Comparison of ENCODE assay signal across 28 mouse cellular contexts in genomic region chr2:53713106-53713640, GRCm38 (mm10).
DNase-seq lines count a peak whose midpoint lies in the region; ATAC-seq lines count a peak whose summit lies in the region.
"Had no signal": no experiment of that assay in that cellular context is flagged by ENCODE, and none has a peak within 500 bp of the region (broad histone marks: within the 10 kb centered on the region; RNA-seq: fewer than 3 reads in every experiment).

No protein-coding gene starts in this region.

- H3K36me3 ChIP-seq in forebrain, embryonic 13.5 days (ENCODE audit: poor library complexity, severe bottlenecking) = no peaks in the 10 kb centered on the region
- no peaks in the 10 kb centered on the region for H3K36me3 ChIP-seq in forebrain, embryonic 11.5 days (ENCODE audit: control insufficient read depth, insufficient read depth, low read length)
- H3K36me3 ChIP-seq in forebrain, embryonic 16.5 days (ENCODE audit: control insufficient read depth, insufficient read depth) = no peaks in the 10 kb centered on the region
- H3K36me3 ChIP-seq: embryonic facial prominence, embryonic 12.5 days; embryonic facial prominence, embryonic 15.5 days; heart, embryonic 12.5 days; heart, embryonic 15.5 days; hindbrain, embryonic 10.5 days; hindbrain, embryonic 13.5 days; intestine, embryonic 15.5 days had no signal

- H3K27ac ChIP-seq in forebrain, embryonic 13.5 days = 0 out of 2 replicates have a peak overlapping the region, but pooled peaks have one; percentile 0
- no peak overlapping the region for H3K27ac ChIP-seq in forebrain, embryonic 11.5 days (ENCODE audit: low read depth, low read length)
- H3K27ac ChIP-seq in forebrain, embryonic 16.5 days (ENCODE audit: low read length) = 0 out of 2 replicates have a peak overlapping the region, but pooled peaks have one; percentile 58
- H3K27ac ChIP-seq: embryonic facial prominence, embryonic 12.5 days; embryonic facial prominence, embryonic 15.5 days; heart, embryonic 15.5 days; hindbrain, embryonic 10.5 days; hindbrain, embryonic 13.5 days; intestine, embryonic 15.5 days had no signal

- 79% methylated on average over 7 of the region's 7 CpGs for WGBS in forebrain, embryonic 13.5 days
- 91% methylated on average over 7 of the region's 7 CpGs for WGBS in forebrain, embryonic 11.5 days
- 61% methylated on average over 7 of the region's 7 CpGs for WGBS in forebrain, embryonic 16.5 days

- H3K4me3 ChIP-seq in forebrain, embryonic 13.5 days = no peak overlapping the region
- no peak overlapping the region for H3K4me3 ChIP-seq in forebrain, embryonic 11.5 days (ENCODE audit: low read depth, low read length)
- H3K4me3 ChIP-seq in forebrain, embryonic 16.5 days (replicated peaks; ENCODE audit: low read length) = no peak overlapping the region
- H3K4me3 ChIP-seq: embryonic facial prominence, embryonic 12.5 days; embryonic facial prominence, embryonic 15.5 days; heart, embryonic 12.5 days; heart, embryonic 15.5 days; hindbrain, embryonic 10.5 days; hindbrain, embryonic 13.5 days; intestine, embryonic 15.5 days had no signal

- no peaks in the 10 kb centered on the region for H3K4me1 ChIP-seq in forebrain, embryonic 13.5 days
- no peaks in the 10 kb centered on the region for H3K4me1 ChIP-seq in forebrain, embryonic 11.5 days (replicated peaks; ENCODE audit: control insufficient read depth, insufficient read depth, low read length)
- peaks cover 13% of the 10 kb centered on the region for H3K4me1 ChIP-seq in forebrain, embryonic 16.5 days (replicated peaks; ENCODE audit: control insufficient read depth, insufficient read depth, low read length)
- H3K4me1 ChIP-seq: embryonic facial prominence, embryonic 12.5 days; embryonic facial prominence, embryonic 15.5 days; heart, embryonic 12.5 days; heart, embryonic 15.5 days; hindbrain, embryonic 10.5 days; hindbrain, embryonic 13.5 days; intestine, embryonic 15.5 days had no signal

- H3K9me3 ChIP-seq in forebrain, embryonic 13.5 days (replicated peaks) = no peaks in the 10 kb centered on the region
- no peaks in the 10 kb centered on the region for H3K9me3 ChIP-seq in forebrain, embryonic 11.5 days (ENCODE audit: control insufficient read depth, low read length)
- no peaks in the 10 kb centered on the region for H3K9me3 ChIP-seq in forebrain, embryonic 16.5 days (ENCODE audit: control insufficient read depth, low read length)
- H3K9me3 ChIP-seq: embryonic facial prominence, embryonic 12.5 days; embryonic facial prominence, embryonic 15.5 days; heart, embryonic 12.5 days; heart, embryonic 15.5 days; hindbrain, embryonic 10.5 days; hindbrain, embryonic 13.5 days; intestine, embryonic 15.5 days had no signal

- H3K9ac ChIP-seq in forebrain, embryonic 13.5 days = no peak overlapping the region
- no peak overlapping the region for H3K9ac ChIP-seq in forebrain, embryonic 11.5 days (ENCODE audit: low read length)
- no peak overlapping the region for H3K9ac ChIP-seq in forebrain, embryonic 16.5 days (replicated peaks; ENCODE audit: low read depth, low read length)
- H3K9ac ChIP-seq: embryonic facial prominence, embryonic 12.5 days; embryonic facial prominence, embryonic 15.5 days; heart, embryonic 12.5 days; heart, embryonic 15.5 days; hindbrain, embryonic 13.5 days; intestine, embryonic 15.5 days had no signal

- no peak overlapping the region for H3K4me2 ChIP-seq in forebrain, embryonic 13.5 days
- no peak overlapping the region for H3K4me2 ChIP-seq in forebrain, embryonic 11.5 days (ENCODE audit: low read depth, low read length, severe bottlenecking)
- H3K4me2 ChIP-seq in forebrain, embryonic 16.5 days (ENCODE audit: low read length) = no peak overlapping the region
- H3K4me2 ChIP-seq: embryonic facial prominence, embryonic 12.5 days; embryonic facial prominence, embryonic 15.5 days; heart, embryonic 12.5 days; heart, embryonic 15.5 days; hindbrain, embryonic 13.5 days; intestine, embryonic 15.5 days had no signal

- no peaks in the 10 kb centered on the region for H3K27me3 ChIP-seq in forebrain, embryonic 13.5 days
- no peaks in the 10 kb centered on the region for H3K27me3 ChIP-seq in forebrain, embryonic 11.5 days (ENCODE audit: control insufficient read depth, insufficient read depth, low read length)
- no peaks in the 10 kb centered on the region for H3K27me3 ChIP-seq in forebrain, embryonic 16.5 days (replicated peaks; ENCODE audit: control insufficient read depth, insufficient read depth, low read length)
- H3K27me3 ChIP-seq: embryonic facial prominence, embryonic 12.5 days; embryonic facial prominence, embryonic 15.5 days; heart, embryonic 12.5 days; heart, embryonic 15.5 days; hindbrain, embryonic 13.5 days; intestine, embryonic 15.5 days; Patski had no signal

- ATAC-seq in forebrain, embryonic 13.5 days = peak; percentile 63; the same call in 1 of the 2 replicates
- ATAC-seq in forebrain, embryonic 11.5 days (replicated peaks; ENCODE audit: low FRiP score) = no peak
- peak; percentile 44 for ATAC-seq in frontal cortex, adult (ENCODE audit: low TSS enrichment)
- ATAC-seq in forebrain, embryonic 16.5 days = peak; percentile 80
- ATAC-seq: hindbrain, embryonic 16.5 days; intestine, embryonic 15.5 days; Patski had no signal

- no peak for DNase-seq in forebrain, embryonic 11.5 days (ENCODE audit: low spot score)
- no peak for DNase-seq in frontal cortex, adult 2 months (ENCODE audit: extremely low spot score in 1 of 2, low spot score in 1 of 2)
- peak; percentile 37 for DNase-seq in brain, adult 2 months (ENCODE audit: low read depth, low spot score)
- no peak for DNase-seq in MN1 (ENCODE audit: low spot score)
- DNase-seq in lung, postnatal 36 days = no peak
- DNase-seq: adrenal gland, postnatal 10 days; adrenal gland, postnatal 36 days; cerebellum, adult 11 months; cerebellum, adult 2 months; cerebellum, adult 9-11 months; cerebellum, postnatal 25 days; gastrocnemius, postnatal 25 days; heart, adult 18-20 months; heart, postnatal 10 days; heart, postnatal 36 days; kidney, adult 11 months had no signal
